Mouse (Mus musculus): ENCODE measurements around the gene Spats2.
"Not testable (repeated sequence)": the region's sequence is repeated elsewhere in the genome, so short reads cannot be mapped to it uniquely, and the experiment has no call there.

The Spats2 gene

DNA sequence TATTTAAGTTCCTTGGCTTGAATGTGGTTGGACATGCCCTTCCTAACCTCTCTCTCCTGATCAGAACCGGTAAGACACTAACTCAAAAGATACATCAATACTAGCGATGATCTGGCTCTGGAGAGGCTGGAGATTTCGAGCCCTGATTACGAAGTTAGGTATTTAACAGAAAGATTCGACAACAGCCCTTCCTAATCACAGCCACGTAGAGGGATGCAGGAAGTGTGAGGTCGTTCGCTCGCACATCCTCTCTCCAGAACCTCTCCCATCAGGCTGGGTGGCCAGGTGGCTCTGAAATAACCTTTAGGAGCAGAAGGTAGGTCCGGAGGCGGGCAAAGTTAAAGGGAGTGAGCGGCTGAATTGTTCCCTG lies at the start of gene Spats2:
Spats2 (plus strand) TSS at position 206 of the 370 bp plus-strand sequence.
- DNase-seq (ENCODE audit: low read depth, low spot score) = no peak

DNA sequence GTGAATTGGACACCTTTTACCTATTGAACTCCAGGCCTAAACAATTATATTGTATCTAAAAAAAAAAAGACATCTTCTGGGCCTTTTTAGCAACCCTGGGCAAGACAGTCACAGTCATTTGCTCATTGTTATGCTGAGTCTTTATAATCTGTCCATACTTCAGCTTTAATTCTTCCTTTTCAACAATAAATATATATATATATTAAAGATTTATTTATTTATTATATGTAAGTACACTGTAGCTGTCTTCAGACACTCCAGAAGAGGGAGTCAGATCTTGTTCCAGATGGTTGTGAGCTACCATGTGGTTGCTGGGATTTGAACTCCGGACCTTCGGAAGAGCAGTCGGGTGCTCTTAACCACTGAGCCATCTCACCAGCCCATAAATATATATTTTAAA lies 49.7 kb upstream of the Spats2 start:
- not testable (repeated sequence) for DNase-seq (ENCODE audit: low read depth, low spot score)

DNA sequence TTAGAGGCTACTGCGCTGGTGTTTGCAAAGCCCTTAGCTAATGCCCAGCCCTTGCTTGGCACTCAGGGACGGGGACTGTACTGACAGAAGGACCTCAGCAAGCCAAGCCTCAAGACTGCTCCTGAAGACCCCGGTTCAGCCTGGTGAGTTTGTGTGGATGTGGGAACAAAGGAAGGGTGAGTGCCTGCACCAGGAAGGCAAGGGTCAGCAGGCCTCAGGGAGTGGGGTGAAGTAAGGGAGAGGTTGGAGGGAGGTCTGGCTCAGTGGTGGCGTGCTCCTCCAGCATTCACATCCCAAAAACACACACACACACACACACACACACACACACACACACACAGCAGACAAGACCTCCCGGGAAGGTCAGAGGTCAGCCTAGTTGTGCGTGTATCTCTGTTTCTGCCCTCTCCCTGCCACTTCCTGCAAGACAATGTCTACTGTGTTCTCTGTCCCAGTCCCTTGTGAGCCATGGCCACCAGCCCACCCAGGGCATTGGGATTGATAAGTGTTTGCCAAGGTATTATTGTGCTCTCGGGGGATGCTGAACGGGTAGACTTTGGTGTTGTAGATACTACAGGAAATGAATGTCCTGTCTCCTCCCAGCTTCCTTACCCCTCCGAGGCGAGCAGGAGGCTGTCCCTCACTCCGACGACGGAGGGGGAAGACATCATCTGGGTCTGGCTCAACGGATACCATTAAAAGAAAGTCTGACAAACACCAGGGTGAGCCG lies 47.4 kb upstream of the Spats2 start:
- no peak for DNase-seq (ENCODE audit: low read depth, low spot score)

DNA sequence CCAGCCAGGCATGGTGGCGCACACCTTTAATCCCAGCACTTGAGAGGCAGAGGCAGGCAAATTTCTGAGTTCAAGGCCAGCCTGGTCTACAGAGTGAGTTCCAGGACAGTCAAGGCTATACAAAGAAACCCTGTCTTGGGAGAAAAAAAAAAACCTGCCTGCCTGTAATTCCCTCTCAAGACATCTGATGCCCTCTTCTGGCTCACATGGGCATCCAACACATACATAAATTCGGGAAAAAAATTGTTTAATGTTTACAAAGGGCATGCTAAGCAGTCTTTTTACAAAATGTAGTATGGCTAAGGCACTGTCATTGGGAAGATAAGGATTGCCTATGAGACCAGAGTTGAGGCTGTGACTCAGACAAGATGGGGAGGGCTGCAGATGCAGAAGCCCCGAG lies 45.9 kb upstream of the Spats2 start:
- DNase-seq (ENCODE audit: low read depth, low spot score) = no peak

DNA sequence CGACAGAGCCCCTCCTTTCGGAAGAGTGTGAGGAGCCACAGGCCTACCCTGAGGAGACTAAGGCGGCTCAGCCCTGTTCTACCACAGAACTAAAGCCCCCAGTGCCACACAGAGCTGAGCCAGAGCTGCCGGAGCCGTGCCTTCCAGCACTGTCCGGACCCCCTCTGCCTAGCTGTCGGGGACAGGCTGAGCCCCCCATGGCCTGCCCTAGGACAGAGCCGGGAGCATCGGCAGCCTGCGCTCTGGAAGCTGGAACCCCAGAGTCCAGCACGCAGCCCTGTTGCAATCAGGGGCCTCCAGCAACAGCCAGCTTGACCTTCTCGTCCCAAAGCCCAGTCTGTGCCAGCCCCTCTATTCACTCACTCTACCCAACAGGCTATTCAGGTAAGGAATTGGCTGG lies 43.4 kb upstream of the Spats2 start:
- DNase-seq (ENCODE audit: low read depth, low spot score) = no peak

DNA sequence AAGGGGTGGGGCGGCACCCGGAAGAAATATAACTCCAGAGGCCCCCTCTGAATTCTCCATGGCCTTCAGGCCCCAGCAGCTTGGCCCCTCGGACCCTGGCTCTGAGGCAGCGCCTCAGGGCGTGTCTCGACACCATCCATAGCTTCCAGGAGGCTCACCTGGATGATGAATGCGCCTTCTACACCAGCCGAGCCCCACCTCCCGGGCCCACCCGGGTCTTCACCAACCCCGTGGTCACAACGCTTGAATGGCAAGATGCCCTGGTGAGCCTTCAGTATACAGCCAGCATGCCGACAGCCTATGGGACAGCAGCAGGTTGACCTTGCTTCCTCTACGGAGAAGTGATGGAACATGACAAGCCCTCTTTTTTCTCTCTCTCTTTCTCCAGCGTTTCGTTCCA lies 42.9 kb upstream of the Spats2 start:
- DNase-seq (ENCODE audit: low read depth, low spot score) = no peak

DNA sequence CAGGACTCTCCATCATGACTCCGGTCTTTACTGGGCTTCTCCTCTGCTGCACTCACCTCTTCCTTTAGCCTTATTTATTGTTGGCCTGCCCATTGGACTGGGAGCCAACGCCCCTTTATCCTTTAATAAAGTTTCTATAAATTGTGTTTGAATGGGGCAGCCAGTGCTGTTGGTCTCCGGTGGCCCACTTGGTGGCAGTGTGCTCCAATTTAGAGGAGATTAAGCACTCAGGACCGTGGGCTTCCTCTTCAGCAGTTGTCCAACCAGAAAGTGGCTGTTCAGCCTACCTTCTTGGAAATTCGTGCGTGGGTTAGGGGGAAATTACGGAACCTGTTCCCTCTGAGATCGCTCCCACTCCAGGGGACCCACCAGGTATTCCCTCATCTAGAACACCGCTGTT lies 42.5 kb upstream of the Spats2 start:
- no peak for DNase-seq (ENCODE audit: low read depth, low spot score)

DNA sequence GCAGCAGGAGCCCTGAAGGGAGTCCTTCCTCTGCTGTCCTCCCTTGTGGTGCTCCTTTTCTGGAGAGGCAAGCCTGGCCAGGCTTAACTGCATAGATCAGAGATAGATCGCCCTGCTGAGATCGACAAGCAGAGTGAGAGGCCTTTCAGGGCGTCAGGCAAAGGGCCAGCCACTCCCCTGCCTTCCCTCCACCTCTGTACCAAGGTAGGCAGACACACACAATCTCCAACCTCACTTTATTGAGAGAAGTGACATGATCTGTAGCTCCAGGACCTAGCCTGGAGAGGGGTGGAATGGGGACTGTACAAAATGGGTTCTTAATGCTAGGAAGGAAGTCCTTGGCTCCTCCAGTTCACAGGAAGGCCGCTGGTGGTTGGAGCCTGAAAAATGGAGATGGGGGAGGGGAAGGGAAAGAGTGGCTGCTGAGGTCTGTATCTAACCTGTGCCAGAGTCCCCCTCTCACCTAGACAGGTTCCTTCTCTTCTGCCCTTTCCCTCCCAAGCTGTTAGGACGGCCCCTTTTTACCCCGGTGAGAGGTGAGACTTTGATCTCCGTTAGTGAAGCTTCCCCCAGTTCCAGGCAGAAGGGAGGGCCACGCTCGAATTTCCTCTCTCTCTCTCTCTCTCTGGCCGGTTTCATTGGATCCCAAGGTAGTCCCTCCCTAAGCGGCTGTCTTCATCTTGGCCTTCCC lies 41.7 kb upstream of the Spats2 start:
- DNase-seq (ENCODE audit: low read depth, low spot score) = no peak

DNA sequence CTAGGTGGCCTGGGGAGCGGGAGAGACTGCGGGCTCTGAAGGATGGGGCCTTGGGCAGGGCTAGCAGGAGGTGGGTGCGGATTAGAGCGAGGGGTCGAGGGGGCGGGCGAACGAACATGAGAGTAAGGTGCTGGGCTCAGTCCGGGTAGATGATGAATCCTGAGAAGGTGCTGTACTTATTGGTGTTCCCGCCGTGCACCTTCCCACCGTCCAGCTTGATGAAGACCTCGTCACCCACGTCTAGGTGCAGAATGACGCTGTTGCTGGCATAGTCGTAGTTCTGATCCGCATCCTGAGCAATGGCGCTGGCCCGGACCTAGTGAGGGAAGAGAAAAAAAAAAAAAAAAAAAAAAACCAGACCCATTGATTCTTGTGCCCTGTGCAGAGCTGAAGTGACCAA lies 41.1 kb upstream of the Spats2 start:
- DNase-seq (ENCODE audit: low read depth, low spot score) = no peak

DNA sequence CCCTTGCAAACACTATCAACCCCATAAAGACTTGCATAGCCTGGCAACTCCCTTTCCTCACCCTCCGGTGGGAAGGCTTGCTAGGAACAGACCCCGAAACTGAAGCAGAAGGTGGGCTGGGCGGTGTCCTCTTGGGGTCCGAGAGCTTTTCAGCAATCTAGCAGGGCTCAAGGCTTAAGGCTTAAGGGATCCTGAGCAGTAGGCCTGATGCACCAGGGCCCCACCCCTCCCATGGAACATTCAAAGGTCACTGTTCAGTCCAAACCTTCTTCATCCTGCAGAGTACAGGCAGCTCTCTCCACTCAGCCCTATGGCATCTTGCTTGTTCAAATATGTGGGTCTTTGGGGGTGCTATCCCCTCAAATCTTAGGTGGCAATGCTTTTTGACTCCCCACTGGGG lies 39.7 kb upstream of the Spats2 start:
- DNase-seq (ENCODE audit: low read depth, low spot score) = no peak

DNA sequence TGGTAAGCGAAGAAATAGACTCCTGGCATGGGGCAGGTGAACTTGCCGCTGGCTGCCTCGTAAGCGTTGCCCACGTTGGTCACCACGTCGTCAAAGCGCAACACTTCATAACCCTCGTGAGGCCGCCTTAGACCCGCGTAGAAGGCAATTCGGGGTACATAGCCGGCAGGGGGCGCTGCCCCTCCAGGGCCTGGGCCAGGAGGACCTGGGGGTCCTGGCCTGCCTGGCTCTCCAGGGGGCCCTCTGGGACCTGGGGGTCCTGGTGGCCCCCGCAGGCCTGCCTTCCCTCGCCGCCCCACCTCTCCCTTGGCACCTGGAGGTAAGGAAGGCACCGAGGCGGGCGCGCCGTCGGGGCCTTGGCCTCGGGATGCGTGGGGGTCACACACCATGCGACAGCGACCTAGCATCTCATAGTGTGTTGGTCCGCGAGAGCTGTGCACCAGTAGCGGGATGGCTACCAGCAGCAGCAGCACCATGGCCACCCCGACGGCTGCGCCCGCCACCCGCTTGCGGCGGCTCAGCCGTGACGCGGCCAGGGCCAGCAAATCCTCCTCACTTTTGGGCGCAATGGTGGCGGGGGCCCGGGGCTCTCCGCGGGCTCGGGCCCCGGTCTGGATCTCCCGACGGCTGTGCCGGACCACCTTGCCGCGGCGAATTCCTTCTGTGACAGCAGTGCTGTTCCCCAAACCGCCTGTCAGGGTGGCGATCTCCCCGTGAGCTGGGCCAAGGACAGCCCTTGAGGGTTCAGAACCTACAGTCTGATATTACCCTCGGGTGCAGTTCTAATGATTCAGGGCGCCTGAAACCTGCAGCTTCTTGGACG lies 38.3 kb upstream of the Spats2 start, which contains the start of gene C1ql4:
C1ql4 (minus strand) TSS at position 565 of the 823 bp plus-strand sequence.
- no peak for DNase-seq (ENCODE audit: low read depth, low spot score)

DNA sequence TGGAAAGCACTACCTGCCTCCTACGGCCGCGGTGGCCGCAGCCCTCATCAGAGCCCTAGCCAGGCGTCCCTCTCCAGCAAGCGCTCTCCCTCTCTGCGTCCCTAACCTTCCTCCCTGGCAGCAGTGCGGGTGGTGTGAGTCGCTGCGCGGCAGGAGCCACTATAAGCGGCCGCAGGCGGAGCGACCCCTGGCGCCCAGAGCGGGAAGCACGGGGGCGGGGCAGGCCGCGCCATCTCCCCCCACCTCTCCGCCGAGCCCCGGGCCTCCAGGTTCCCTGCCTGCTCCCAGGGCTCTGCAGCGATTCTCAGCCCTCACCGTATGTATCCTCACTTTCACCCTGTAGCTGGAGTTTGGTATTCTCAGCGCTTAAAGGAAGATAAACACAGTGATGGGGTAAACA lies 37.4 kb upstream of the Spats2 start:
- no peak for DNase-seq (ENCODE audit: low read depth, low spot score)

DNA sequence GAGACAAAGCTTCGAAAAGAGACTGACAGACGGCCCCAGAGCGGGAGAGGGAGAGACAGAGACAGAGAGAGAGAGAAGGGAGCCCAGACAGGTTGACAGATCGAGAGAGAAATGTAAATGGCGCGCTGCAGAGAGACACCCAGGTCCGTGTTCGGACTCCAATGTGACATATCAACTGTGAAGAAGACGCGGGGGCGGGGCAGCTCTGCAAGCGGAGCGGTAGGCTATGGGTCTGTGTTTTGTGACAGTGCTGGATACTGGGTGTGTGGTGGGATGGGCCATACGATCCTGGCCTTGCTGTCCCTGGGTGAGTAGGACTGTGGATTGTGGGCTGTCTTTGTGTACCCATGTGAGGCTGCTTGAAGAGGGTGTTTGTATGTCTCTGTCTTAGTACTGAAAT lies 36.6 kb upstream of the Spats2 start:
- no peak for DNase-seq (ENCODE audit: low read depth, low spot score)

DNA sequence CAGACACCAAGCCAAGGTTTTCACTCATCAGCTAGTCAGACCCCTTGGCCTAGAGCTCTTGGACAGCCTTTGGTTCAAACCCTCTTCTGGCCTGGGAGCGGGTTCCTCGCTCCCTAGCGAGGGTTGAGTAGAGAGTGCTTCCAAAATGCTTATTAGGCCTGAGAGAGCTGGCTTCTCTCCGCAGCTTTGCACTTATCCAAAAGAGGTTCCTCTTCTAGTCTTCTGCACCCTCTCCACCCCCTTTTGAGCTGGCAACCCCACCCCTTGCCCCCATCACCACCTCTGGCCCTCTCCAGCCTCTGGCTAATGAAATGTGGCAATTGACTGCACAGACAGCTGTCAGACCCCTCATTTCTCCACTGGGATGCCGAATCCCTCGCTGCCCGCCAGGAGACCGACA lies 32.8 kb upstream of the Spats2 start, which contains the start of gene Dnajc22:
Dnajc22 (plus strand) TSS at position 301 of the 400 bp plus-strand sequence.
- no peak for DNase-seq (ENCODE audit: low read depth, low spot score)

DNA sequence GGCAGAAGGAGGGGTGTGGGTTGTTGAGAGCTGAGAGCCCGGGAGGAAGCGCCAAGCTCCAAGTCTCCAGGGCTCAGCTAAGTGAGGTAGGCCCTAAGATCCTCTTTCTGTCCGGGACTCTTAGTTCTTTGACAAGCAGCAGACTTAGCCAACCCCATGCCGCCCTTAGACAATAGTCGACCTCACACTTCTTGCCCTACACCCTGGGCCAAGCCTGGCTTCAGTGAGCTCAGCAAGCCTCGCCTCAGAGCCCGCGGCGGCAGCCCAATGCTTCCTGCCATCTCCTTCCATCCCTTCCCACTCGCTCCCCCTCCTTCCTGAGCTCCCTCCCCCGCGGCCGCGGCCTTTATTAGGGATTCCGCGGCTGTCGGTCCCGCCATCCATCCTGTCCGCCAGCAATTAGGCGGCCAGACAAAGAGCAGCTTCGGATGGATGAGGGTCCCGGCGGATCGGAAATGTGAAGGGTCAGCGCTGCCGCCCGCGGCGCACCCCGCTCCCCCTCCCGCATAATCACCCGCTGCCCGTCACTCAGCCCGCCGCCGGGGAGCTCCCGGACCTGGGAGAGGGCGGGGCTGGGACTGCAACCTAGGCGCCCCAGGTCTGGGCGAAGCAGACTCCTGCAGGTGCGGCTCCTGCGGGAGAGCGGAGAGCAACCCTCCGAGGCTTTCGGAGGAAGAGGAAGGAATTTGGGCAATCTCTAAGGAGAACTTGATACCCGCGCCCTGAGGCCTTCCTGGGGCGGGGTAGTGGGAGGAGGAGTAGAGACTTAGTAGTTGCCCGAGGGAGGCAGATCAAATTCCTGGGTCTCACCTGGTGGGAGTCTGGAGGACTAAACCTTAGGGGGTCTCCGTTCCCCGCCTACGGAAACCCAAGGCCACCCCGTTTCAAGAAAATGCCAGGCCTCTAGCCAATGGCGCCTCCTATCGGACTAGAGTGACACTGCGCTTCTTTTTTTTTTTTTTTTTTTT lies 32.1 kb upstream of the Spats2 start:
- DNase-seq (ENCODE audit: low read depth, low spot score) = no peak

DNA sequence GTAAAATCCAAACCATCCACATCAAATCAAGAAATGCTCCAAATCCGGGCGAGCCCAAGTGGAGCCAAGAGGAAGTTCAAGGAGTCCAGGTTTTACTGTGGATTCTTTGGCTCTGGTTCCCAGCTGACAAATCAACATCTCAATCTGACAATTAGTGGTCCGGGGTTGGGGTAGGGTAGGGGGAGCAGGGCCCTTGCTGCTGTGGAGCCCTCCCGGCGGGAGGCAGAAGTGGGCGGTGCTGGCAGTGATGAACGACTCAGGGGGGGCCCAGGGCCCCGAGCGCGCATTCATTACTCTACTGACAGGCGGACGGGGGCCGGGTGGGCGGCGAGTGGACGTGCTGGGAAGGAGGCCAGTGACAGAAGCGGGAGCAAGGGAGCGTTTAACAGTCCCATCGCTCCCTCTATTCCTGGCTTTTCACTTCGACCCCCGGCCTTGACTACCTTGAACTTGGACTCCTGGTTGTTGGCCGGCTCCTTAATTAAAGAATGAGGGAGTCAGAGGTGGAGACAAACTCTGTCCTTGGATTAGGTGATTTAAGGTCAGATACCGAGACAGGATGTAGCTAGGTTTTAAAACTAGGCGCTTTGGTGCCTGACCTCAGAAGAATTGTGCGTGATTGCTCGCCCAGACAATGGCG lies 31.0 kb upstream of the Spats2 start:
- no peak for DNase-seq (ENCODE audit: low read depth, low spot score)

DNA sequence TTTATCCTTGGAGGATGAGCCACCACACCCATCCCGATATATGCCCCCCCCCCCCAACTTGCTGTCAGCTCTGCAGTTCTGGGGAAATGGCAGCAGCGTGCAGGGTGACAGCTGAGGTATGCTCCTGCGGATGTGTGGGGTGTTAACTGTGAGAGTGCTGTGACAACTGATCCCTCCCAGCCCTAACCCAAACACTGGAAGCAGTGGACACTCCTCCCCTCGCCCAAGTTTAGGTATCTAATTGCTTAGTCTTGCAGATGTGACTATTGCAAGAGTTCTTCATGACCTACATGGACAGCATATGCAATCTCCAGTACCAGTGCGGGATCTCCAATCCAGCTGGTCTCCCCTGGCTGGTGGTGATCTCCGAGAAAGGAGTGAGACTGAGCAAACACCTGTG lies 30.4 kb upstream of the Spats2 start:
- DNase-seq (ENCODE audit: low read depth, low spot score) = no peak

DNA sequence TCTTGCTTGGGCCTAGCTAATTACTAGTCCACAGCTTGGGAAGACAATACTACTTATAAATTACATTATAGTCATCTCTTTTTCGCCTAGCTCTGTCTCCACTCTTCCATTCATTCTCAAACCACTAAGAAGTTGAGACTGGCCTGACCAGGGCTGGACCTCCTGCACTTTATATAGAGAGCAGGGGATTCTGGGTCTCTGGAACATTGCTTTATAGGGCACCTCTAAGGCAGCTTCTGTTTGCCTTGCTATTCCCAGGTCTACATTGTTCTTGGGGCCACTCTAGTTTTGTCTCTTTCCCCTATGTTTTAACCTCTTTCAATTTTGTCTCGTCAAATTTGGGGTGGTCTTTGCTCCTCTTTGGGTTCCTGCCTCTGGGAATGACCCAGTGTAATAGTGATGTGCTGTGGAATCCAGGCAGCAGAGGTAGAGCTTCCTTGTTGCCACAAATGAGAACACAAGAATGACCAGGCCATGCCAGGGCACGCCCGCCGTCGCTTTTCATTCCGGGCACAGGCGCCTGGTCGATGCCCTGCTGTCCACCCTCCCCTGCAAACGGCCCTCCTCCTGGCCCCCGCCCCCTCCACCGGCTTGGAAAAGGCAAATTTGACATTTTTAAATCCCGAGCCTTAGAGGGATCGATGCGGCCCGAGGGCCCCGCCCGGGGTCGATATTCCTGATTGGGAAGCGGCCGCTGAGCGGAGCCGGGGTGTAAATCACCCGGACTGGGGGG lies 29.5 kb upstream of the Spats2 start:
- DNase-seq (ENCODE audit: low read depth, low spot score) = no peak

DNA sequence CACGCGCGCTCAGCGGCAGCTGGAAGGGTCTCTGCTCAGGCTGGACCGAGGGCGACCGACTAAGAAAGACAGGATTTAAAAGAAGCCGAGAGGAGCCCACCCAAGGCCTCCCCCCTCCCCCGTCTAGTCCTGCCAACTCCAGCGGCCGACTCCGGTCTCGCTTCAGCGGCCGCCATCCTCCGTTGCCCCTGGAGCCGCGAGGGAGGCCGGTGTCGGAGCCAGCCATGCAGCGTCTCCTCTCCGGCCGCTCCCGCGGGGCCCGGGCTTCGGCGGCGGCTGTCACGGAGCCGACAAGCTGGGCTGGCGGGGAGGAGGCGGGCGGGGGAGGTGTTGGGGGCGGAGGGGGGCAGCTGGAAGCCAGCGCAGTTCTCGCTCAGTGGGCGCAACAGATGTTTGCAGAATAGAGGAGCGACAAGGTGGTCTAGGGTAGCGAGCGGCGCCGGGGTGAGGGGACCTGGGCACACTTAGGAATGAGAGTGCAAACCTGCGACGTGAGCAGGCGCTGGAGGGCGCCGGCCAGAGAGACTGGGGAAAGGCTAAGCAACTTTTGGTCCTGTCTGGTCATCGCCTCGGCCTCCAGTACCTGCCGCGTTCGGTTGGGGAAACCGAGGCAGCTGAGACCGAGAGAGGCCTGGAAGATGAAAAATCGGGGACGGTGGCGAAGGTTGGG lies 28.8 kb upstream of the Spats2 start:
- no peak for DNase-seq (ENCODE audit: low read depth, low spot score)

All from telencephalon, adult 2 months (tissue).